Mouse (Mus musculus) heart, embryonic 13.5 days (tissue): Measurements from ENCODE around the gene Cpb2. TPM values are rescaled to one million over a fixed set of nuclear protein-coding genes. Genes with fewer than 3 reads are reported as not detected.

Experiments
- ATAC-seq: fragments of 200-750 bp; cut with Nextera tagmentation; 2 replicates; pipeline ENCODE4 v1.8.0; 2017; ENCODE audit warnings: moderate TSS enrichment; ENCODE audit not compliant: insufficient number of reproducible peaks, low FRiP score, low TSS enrichment; ENCODE audit errors: extremely low read depth
- H3K27ac ChIP-seq: fragments of 300-500 bp; sonication (generic); replicated peaks from 2 replicates; pipeline ENCODE4 v1.5.1; 2015; ENCODE audit warnings: moderate library complexity, mild to moderate bottlenecking, inconsistent platforms
- H3K27me3 ChIP-seq: fragments of 300-500 bp; sonication (generic); replicated peaks from 2 replicates; pipeline ENCODE4 v1.6.1; 2015; ENCODE audit warnings: mild to moderate bottlenecking, inconsistent platforms
- H3K36me3 ChIP-seq: fragments of 300-500 bp; sonication (generic); 2 replicates; pipeline ENCODE4 v1.6.1; 2015; ENCODE audit warnings: mild to moderate bottlenecking, inconsistent platforms
- H3K4me1 ChIP-seq: fragments of 300-500 bp; sonication (generic); 2 replicates; pipeline ENCODE4 v1.6.1; 2015; ENCODE audit warnings: inconsistent platforms
- H3K4me2 ChIP-seq: fragments of 300-500 bp; sonication (generic); 2 replicates; pipeline ENCODE4 v1.6.1; 2015; ENCODE audit warnings: inconsistent platforms, mild to moderate bottlenecking, moderate library complexity
- H3K4me3 ChIP-seq: fragments of 300-500 bp; sonication (generic); 2 replicates; pipeline ENCODE4 v1.5.1; 2015; ENCODE audit warnings: moderate library complexity, mild to moderate bottlenecking, inconsistent platforms
- H3K9ac ChIP-seq: fragments of 300-500 bp; sonication (generic); 2 replicates; pipeline ENCODE4 v1.6.1; 2015; ENCODE audit warnings: inconsistent platforms, mild to moderate bottlenecking, moderate library complexity
- H3K9me3 ChIP-seq: fragments of 300-500 bp; sonication (generic); 2 replicates; pipeline ENCODE4 v1.6.1; 2016; ENCODE audit warnings: inconsistent platforms
- WGBS: fragments of 180-500 bp; shearing (Covaris S2); methylation state at CpG from one replicate; pipeline ENCODE4 v1.1.7; 2015; ENCODE audit warnings: mixed read lengths; 5-methylcytosine and 5-hydroxymethylcytosine counted together
- polyA plus RNA-seq: library from polyadenylated mRNA; unstranded; fragments of >200 nt; fragmentation: Nextera tagmentation; extraction: Ambion mirVana; gene quantifications from 2 replicates; pipeline ENCODE4 v1.2.1, GENCODE M21; 2015

The Cpb2 gene
- 0.28 and 3.1 TPM in 2 replicates for polyA plus RNA-seq

DNA sequence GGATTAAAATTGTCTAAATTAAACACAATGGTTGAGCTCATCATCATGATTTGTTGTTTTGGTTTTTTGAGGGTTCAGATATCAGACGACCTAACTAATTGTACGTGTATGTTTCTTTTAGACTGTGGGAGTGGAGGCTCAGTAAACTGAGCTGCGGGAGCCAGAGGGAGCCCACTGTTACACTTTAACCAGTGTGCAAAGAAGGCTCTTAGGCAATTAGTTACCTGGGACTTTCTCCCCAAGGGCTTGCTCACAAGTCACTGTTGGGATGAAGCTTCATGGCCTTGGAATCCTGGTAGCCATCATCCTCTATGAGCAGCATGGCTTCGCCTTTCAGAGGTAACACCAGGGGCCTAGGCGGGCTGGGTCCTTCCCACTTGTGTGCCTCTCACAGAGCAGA, at the start of gene Cpb2:
Gene Cpb2 (plus strand): TSS at position 201 of the 400 bp plus-strand sequence.
- H3K4me1 ChIP-seq = no peaks in the 10 kb centered on the region
- no peaks in the 10 kb centered on the region for H3K27me3 ChIP-seq
- 84% methylated on average over 5 of the region's 5 CpGs for WGBS
- ATAC-seq = no peak
- H3K36me3 ChIP-seq = no peaks in the 10 kb centered on the region
- no peak within 1 kb of the TSS for H3K27ac ChIP-seq
- H3K4me2 ChIP-seq = no peak within 1 kb of the TSS
- H3K4me3 ChIP-seq = no peak within 1 kb of the TSS
- H3K9me3 ChIP-seq = no peaks in the 10 kb centered on the region
- no peak within 1 kb of the TSS for H3K9ac ChIP-seq

DNA sequence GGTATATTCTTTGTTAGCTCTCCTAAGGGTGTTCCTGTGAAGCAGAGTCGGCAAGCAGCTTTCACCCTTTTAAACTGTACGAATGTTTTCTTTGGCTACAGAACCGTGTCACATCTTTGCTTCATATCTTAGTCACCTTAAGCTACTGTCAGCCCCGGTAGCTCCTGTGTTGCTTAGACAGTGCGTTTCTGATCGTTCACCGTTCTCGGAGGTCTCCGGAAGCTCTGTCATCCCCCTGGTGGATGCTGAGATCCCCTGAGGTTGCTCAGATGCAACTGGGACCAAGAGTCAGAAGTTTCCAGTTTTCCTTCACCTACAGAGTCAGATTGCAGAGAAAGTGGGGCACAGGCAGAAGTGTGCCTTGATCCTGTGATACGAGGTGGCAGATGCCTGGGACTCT, 49.7 kb upstream of the Cpb2 start:
- no peak for ATAC-seq

DNA sequence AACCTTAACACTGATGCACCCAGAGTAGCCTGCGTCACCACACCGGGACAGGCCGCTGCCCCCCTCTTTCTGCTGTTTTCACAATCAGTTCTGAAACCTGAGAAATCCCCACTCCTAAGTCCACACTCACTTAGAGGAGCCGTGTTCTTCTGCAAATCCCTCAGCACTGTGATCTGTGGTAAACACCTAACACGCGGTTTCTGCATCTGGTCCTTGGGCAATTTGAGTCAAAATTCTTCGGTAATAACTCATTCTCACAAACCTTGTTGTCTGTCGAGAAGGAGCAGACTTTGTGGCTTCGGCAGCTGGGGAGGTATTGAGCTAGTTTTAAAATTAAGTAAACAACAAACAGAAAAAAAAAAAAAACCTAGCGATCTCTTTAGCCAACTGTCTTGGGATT, 49.2 kb upstream of the Cpb2 start:
- Histone ChIP-seq H3K27me3 (no peaks in the 10 kb centered on the region), H3K27ac (no peak overlapping the region), H3K4me2 (no peak overlapping the region), H3K9ac (no peak overlapping the region), H3K9me3 (no peaks in the 10 kb centered on the region), H3K4me3 (no peak overlapping the region), H3K36me3 (no peaks in the 10 kb centered on the region), H3K4me1 (peaks cover 12% of the 10 kb centered on the region)
- WGBS = 75% methylated on average over 10 of the region's 10 CpGs
- no peak for ATAC-seq

More for the DNA sequence above, 49.7 kb upstream of the Cpb2 start:
- no peak overlapping the region for H3K27ac ChIP-seq
- H3K27me3 ChIP-seq = no peaks in the 10 kb centered on the region
- no peak overlapping the region for H3K9ac ChIP-seq
- H3K36me3 ChIP-seq = no peaks in the 10 kb centered on the region
- H3K4me1 ChIP-seq = peaks cover 8% of the 10 kb centered on the region
- 61% methylated on average over 10 of the region's 10 CpGs for WGBS
- H3K4me2 ChIP-seq = no peak overlapping the region
- H3K4me3 ChIP-seq = no peak overlapping the region
- no peaks in the 10 kb centered on the region for H3K9me3 ChIP-seq

DNA sequence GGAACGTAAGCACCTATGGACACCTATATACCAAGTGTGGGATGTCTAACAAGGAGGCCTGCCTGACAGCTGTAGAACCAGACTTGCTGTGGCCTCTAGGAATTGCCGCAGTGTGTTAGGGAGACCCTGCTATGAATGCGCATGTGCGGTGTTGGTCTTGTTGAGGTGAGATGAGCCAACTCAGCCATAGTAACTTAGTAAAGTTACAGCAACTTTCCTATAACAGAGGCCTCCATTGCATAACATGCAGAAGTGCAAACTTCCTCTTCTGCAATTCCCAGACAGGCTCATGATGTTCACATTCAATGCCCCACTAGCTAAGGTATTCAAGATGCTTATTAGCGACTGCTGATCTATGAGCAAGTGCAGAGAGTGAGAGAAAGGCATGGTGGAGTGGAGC, 46.6 kb upstream of the Cpb2 start:
- Histone ChIP-seq H3K36me3 (peaks cover 12% of the 10 kb centered on the region; the same call in 1 of the 2 replicates), H3K9me3 (no peaks in the 10 kb centered on the region), H3K4me3 (no peak overlapping the region), H3K27me3 (no peaks in the 10 kb centered on the region), H3K4me1 (peaks cover 12% of the 10 kb centered on the region), H3K27ac (no peak overlapping the region), H3K9ac (no peak overlapping the region), H3K4me2 (no peak overlapping the region)
- no peak for ATAC-seq
- WGBS = 86% methylated on average over 5 of the region's 5 CpGs

DNA sequence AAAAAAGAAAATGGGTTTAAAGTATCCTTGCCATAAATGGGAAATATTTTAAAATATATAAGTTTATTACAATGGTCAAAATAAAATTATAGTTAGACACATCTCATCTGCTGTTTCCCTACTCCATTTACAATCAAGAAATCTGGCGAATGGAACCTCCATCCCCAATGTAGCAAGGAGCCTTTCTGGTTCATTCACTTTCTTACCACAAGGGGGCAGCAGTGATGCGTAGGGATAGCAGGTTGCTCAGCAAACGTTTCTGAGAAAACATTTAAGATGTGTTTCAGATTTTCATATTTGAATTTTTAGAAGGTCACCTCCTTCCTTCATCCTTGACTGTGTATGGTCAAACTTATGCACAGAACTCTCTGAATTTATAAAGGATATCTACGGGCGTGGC, 45.1 kb upstream of the Cpb2 start:
- Histone ChIP-seq H3K9ac (no peak overlapping the region), H3K27ac (no peak overlapping the region), H3K36me3 (peaks cover 12% of the 10 kb centered on the region; the same call in 1 of the 2 replicates), H3K4me3 (no peak overlapping the region), H3K4me1 (peaks cover 12% of the 10 kb centered on the region), H3K9me3 (no peaks in the 10 kb centered on the region), H3K27me3 (no peaks in the 10 kb centered on the region), H3K4me2 (no peak overlapping the region)
- 41% methylated on average over 5 of the region's 5 CpGs for WGBS
- no peak for ATAC-seq

DNA sequence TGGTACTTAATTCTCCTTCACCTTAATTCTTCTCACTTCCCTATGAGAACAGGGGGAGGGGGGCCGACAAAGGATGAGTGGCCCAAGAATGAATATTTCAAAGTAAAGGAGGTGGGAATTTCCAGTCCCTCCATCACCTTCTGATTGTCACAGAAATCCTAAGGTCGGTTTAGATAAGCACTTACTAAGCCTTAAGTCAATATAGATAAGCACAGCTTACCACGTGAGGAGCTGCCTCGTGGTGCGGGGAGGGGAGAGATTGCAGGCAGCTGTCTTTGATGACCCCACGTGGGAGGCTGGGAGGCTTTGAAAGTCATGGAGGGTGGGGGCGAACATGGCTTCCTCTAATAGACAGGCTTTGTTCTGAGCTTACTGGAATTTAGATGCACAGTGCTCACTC, 44.4 kb upstream of the Cpb2 start:
- Histone ChIP-seq H3K4me2 (no peak overlapping the region), H3K36me3 (peaks cover 12% of the 10 kb centered on the region; the same call in 1 of the 2 replicates), H3K9ac (no peak overlapping the region), H3K4me1 (peaks cover 12% of the 10 kb centered on the region), H3K27ac (no peak overlapping the region), H3K9me3 (no peaks in the 10 kb centered on the region), H3K27me3 (no peaks in the 10 kb centered on the region), H3K4me3 (no peak overlapping the region)
- ATAC-seq = no peak
- 19% methylated on average over 7 of the region's 7 CpGs for WGBS

DNA sequence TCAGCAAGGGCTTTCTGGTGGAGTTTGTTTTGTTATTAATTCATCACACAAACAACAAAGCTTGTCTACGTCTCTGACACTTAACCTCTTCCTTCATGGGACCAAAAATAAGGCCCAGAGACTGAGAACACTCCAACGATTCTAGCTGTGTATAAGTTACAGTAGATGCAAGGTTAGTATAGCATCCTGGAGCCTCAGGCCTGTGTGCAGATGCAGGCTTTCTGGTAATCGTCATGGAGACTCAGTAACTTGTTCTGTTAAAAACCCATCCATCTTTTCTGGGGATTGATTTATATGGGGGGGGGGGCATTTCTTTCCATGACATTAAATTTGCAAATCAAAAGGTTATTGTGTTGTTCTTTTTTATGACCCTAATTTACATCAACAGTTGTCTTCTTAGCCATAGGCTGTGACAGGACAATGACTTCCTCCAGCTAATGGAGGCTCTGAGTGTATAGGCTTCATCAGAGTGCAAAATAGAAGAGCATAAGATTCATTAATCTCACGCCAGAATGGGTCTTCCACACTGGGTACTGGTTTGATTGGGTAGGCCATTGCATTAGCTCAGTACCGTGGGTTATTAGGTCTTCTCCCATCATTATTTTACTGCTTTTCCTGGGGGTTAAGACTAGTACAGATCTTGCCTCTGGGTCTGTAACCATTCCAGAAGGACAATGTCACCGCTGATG, 36.6 kb upstream of the Cpb2 start:
- 77% methylated on average over 6 of the region's 6 CpGs for WGBS
- H3K27me3 ChIP-seq = no peaks in the 10 kb centered on the region
- H3K9ac ChIP-seq = no peak overlapping the region
- peaks cover 6% of the 10 kb centered on the region; the same call in 1 of the 2 replicates for H3K4me1 ChIP-seq
- no peaks in the 10 kb centered on the region for H3K9me3 ChIP-seq
- no peak for ATAC-seq
- no peak overlapping the region for H3K4me3 ChIP-seq
- no peak overlapping the region for H3K4me2 ChIP-seq
- H3K27ac ChIP-seq = no peak overlapping the region
- peaks cover 4% of the 10 kb centered on the region for H3K36me3 ChIP-seq

DNA sequence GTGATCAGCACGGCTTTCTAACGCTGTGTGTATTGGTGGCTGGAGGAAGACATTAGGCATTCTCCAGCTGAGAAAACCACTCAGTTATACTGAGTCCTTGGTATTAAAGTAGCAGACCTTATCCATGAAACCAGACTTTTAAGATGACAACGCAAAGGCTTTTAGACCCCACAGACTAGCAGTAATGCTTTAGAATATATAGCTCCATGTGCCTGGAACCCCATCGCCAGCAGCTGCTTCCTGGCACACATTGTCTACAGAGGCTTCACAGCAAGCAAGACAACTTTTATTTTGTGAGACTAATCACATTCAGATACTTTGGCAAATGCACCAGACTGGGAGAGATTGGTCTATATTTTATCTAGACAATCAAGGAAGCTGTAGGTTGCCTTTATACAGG, 35.8 kb upstream of the Cpb2 start:
- no peaks in the 10 kb centered on the region for H3K27me3 ChIP-seq
- H3K4me2 ChIP-seq = no peak overlapping the region
- no peak for ATAC-seq
- no peak overlapping the region for H3K27ac ChIP-seq
- H3K4me1 ChIP-seq = peaks cover 6% of the 10 kb centered on the region; the same call in 1 of the 2 replicates
- no peak overlapping the region for H3K4me3 ChIP-seq
- H3K9me3 ChIP-seq = no peaks in the 10 kb centered on the region
- no peak overlapping the region for H3K9ac ChIP-seq
- WGBS = 88% methylated on average over 4 of the region's 4 CpGs
- peaks cover 4% of the 10 kb centered on the region for H3K36me3 ChIP-seq

DNA sequence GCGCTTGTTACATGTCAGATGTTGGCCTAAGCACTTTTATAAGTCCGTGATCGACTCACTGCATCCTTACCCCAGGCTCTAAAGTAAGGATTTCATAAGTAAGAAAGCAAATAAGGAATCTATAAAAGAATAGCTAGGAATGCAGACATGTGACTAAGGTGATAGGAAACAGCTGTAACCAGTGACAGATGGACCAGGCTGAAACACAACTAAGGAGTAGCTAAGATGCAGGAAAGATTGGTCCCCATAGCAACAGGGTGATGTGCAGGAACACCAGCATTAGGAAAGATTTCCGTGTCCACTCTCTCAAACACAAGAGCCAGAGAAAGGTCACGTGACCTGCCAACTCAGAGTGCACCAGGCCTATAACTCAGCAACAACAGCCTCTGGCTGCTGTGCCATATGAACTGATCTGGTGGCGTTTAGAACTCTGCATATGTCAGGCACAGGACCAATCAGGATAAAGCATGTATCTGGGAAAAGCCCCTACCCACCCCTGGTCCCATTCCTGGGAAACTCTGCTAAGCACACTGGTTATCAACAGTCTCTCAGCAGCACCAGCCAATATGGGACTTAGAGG, 33.4 kb upstream of the Cpb2 start:
- Histone ChIP-seq H3K27me3 (no peaks in the 10 kb centered on the region), H3K27ac (no peak overlapping the region), H3K9me3 (no peaks in the 10 kb centered on the region), H3K4me2 (no peak overlapping the region), H3K9ac (no peak overlapping the region), H3K4me1 (peaks cover 6% of the 10 kb centered on the region; the same call in 1 of the 2 replicates), H3K4me3 (no peak overlapping the region), H3K36me3 (no peaks in the 10 kb centered on the region; the same call in 1 of the 2 replicates)
- ATAC-seq = no peak
- whole genome bisulfite sequencing = 74% methylated on average over 6 of the region's 6 CpGs

DNA sequence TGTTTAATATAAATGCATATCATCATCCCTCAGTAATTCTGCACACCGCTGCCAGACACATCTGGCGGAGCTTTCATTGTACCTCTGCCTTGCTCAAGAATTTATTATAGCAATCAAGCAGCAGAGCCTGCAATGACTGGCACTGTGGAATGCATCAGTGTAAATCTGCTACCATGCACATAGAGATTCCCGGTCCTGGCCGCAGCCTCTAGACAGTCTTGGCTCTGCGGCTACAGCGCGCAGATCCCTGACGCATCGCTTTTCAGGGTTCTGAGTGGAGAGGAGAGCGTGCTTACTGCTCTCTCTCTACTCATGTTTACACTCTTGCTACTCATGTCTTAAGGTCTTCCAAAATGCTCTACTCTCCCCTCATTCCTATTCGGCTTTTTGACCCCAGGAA, 28.3 kb upstream of the Cpb2 start:
- no peak overlapping the region for H3K4me2 ChIP-seq

DNA sequence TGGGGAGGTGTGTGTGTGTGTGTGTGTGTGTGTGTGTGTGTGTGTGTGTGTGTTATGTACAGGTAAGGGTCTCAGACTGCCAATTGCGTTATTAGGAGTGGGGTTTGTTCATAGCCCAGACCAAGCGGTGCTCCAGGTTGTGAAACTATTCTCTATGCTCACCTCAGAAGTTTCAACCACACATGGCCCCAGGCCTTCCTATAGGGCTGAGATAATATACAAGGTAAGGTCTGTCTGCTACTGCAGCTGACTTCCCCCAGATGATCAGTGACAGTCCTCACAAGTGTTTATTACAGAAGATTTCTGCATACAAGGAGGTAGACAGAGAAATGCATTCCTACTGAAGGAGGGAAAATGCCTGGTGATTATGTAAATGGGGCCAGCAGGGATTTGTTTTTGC, 23.2 kb upstream of the Cpb2 start:
- Histone ChIP-seq H3K9ac (no peak overlapping the region), H3K27me3 (no peaks in the 10 kb centered on the region), H3K4me3 (no peak overlapping the region), H3K36me3 (0 out of 2 replicates have a peak, but pooled peaks cover 6% of the 10 kb centered on the region), H3K4me1 (no peaks in the 10 kb centered on the region), H3K9me3 (no peaks in the 10 kb centered on the region), H3K27ac (no peak overlapping the region), H3K4me2 (no peak overlapping the region)
- no peak for ATAC-seq
- 88% methylated on average over 2 of the region's 2 CpGs for WGBS

More for the DNA sequence above, 28.3 kb upstream of the Cpb2 start:
- no peaks in the 10 kb centered on the region for H3K4me1 ChIP-seq
- H3K36me3 ChIP-seq = peaks cover 6% of the 10 kb centered on the region; the same call in 1 of the 2 replicates
- 85% methylated on average over 11 of the region's 11 CpGs for WGBS
- H3K9ac ChIP-seq = no peak overlapping the region
- no peaks in the 10 kb centered on the region for H3K9me3 ChIP-seq
- no peaks in the 10 kb centered on the region for H3K27me3 ChIP-seq
- no peak for ATAC-seq
- H3K27ac ChIP-seq = no peak overlapping the region
- no peak overlapping the region for H3K4me3 ChIP-seq
